Mouse (Mus musculus) forebrain, embryonic 11.5 days (tissue): ENCODE measurements around the gene Olfr653. TPM values are rescaled to one million over a fixed set of nuclear protein-coding genes. Genes with fewer than 3 reads are reported as not detected.

Source experiments
- ATAC-seq: fragments of 200-750 bp; cut with Nextera tagmentation; replicated peaks from 2 replicates; pipeline ENCODE4 v1.8.0; 2017; ENCODE audit warnings: moderate TSS enrichment; ENCODE audit not compliant: low FRiP score
- DNase-seq: peaks from one replicate; pipeline ENCODE4 v3.0.0-alpha.2; 2017; ENCODE audit warnings: low spot score
- H3K27ac ChIP-seq: fragments of 300-500 bp; sonication (generic); 2 replicates; pipeline ENCODE4 v1.5.1; 2014; ENCODE audit warnings: low read depth, low read length
- H3K27me3 ChIP-seq: fragments of 300-500 bp; sonication (generic); 2 replicates; pipeline ENCODE4 v1.6.1; 2014; ENCODE audit warnings: mild to moderate bottlenecking, low read length, mixed read lengths; ENCODE audit not compliant: control insufficient read depth, insufficient read depth
- H3K36me3 ChIP-seq: fragments of 300-500 bp; sonication (generic); 2 replicates; pipeline ENCODE4 v1.6.1; 2014; ENCODE audit warnings: mild to moderate bottlenecking, low read length, moderate library complexity, mixed read lengths; ENCODE audit not compliant: control insufficient read depth, insufficient read depth
- H3K4me1 ChIP-seq: fragments of 300-500 bp; sonication (generic); replicated peaks from 2 replicates; pipeline ENCODE4 v1.6.1; 2014; ENCODE audit warnings: low read length, mixed read lengths; ENCODE audit not compliant: control insufficient read depth, insufficient read depth
- H3K4me2 ChIP-seq: fragments of 300-500 bp; sonication (generic); 2 replicates; pipeline ENCODE4 v1.6.1; 2014; ENCODE audit warnings: low read depth, mild to moderate bottlenecking, low read length, moderate library complexity, mixed read lengths; ENCODE audit not compliant: severe bottlenecking
- H3K4me3 ChIP-seq: fragments of 300-500 bp; sonication (generic); 2 replicates; pipeline ENCODE4 v1.5.1; 2014; ENCODE audit warnings: low read depth, low read length
- H3K9ac ChIP-seq: fragments of 300-500 bp; sonication (generic); 2 replicates; pipeline ENCODE4 v1.6.1; 2014; ENCODE audit warnings: low read length
- H3K9me3 ChIP-seq: fragments of 300-500 bp; sonication (generic); 2 replicates; pipeline ENCODE4 v1.6.1; 2016; ENCODE audit warnings: low read length, mixed read lengths; ENCODE audit not compliant: control insufficient read depth
- WGBS: fragments of 180-500 bp; shearing (Covaris S2); extraction: QIAGEN DNeasy Blood & Tissue Kit; methylation state at CpG from one replicate; pipeline ENCODE4 v1.1.7; 2014; 5-methylcytosine and 5-hydroxymethylcytosine counted together
- polyA plus RNA-seq: library from polyadenylated mRNA; unstranded; fragments of >200 nt; fragmentation: Nextera tagmentation; extraction: Ambion mirVana; gene quantifications from 2 replicates; pipeline ENCODE4 v1.2.1, GENCODE M21; 2014

Gene Olfr653
- not detected in 2 replicates for polyA plus RNA-seq

DNA sequence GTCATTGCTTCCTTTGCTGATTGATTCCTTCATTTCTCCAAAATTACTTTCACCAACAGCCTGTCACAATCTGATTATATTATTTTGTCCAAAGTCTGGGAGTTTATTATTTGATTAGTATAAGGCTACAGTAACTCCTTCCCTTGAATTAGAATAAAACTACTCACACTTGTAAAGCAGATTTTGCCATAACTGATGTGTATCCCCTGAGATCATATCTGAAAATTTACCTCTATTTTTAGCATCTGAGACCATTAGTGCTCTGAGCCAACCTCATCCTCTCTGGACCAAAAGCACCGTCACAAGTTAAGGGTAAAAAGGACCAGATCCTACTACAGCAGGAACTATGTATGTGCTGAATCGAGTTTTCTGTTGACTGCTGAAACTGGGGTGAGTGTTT is at the start of gene Olfr653:
TSS of gene Olfr653 (plus strand) at position 301 of the 400 bp plus-strand sequence.
- WGBS = 80% methylated on average over 2 of the region's 2 CpGs
- no peak for ATAC-seq
- H3K4me1 ChIP-seq = no peaks in the 10 kb centered on the region

DNA sequence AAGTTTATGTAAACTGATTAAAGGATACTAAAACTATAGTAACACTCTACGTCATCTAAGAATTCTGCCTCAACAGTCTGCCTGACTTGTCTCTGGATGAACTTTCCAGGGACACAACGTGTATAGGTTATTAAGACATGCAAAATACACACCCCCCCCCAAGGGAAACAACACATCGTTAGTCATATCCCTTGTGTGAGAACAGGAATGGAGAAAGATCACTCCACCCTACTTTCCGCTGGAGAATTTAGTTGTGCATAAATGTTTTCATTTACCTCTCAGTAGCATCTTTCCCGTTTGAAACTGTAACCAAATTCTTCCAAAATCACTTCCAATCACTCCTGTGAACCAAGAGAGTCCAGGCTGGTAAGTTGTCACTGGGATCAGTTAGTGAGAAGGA is 27.3 kb upstream of the Olfr653 start, which contains the start of gene Olfr651:
TSS of gene Olfr651 (plus strand) at position 301 of the 400 bp plus-strand sequence.
- H3K9ac ChIP-seq = no peak within 1 kb of the TSS
- ATAC-seq (no peak), DNase-seq (no peak)
- WGBS = 72% methylated on average over 5 of the region's 5 CpGs
- H3K9me3 ChIP-seq = no peaks in the 10 kb centered on the region
- H3K36me3 ChIP-seq = no peaks in the 10 kb centered on the region
- H3K4me2 ChIP-seq = no peak within 1 kb of the TSS
- no peaks in the 10 kb centered on the region for H3K4me1 ChIP-seq
- H3K4me3 ChIP-seq = no peak within 1 kb of the TSS
- no peaks in the 10 kb centered on the region for H3K27me3 ChIP-seq
- no peak within 1 kb of the TSS for H3K27ac ChIP-seq

More for the DNA sequence above, at the start of gene Olfr653:
- no peak within 1 kb of the TSS for H3K4me3 ChIP-seq
- H3K27me3 ChIP-seq = no peaks in the 10 kb centered on the region
- no peaks in the 10 kb centered on the region for H3K36me3 ChIP-seq
- H3K4me2 ChIP-seq = no peak within 1 kb of the TSS
- H3K9me3 ChIP-seq = no peaks in the 10 kb centered on the region
- no peak within 1 kb of the TSS for H3K27ac ChIP-seq
- H3K9ac ChIP-seq = no peak within 1 kb of the TSS
- DNase-seq = no peak

DNA sequence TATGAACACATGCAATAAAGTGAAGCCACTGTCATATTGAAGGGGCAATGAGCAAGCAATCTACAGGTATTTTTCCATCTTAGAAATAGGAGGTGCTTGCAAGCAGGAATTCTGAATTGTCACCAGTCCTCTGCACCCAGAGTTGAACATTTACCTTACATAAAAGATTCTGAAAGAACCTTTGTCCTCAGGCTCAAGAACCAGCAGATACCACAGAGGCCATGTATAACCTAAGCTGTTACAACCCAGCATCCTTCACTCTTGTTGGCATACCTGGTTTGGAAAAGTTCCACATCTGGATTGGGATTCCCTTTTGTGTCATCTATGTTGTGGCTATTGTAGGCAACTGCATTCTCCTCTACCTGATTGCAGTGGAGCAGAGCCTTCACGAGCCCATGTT is 24.4 kb upstream of the Olfr653 start:
- WGBS = 73% methylated on average over 1 of the region's 1 CpGs
- ATAC-seq (no peak), DNase-seq (no peak)
- no peak overlapping the region for H3K27ac ChIP-seq
- no peaks in the 10 kb centered on the region for H3K9me3 ChIP-seq
- no peak overlapping the region for H3K4me3 ChIP-seq
- H3K9ac ChIP-seq = no peak overlapping the region
- no peaks in the 10 kb centered on the region for H3K27me3 ChIP-seq
- no peaks in the 10 kb centered on the region for H3K36me3 ChIP-seq
- no peaks in the 10 kb centered on the region for H3K4me1 ChIP-seq
- H3K4me2 ChIP-seq = no peak overlapping the region

DNA sequence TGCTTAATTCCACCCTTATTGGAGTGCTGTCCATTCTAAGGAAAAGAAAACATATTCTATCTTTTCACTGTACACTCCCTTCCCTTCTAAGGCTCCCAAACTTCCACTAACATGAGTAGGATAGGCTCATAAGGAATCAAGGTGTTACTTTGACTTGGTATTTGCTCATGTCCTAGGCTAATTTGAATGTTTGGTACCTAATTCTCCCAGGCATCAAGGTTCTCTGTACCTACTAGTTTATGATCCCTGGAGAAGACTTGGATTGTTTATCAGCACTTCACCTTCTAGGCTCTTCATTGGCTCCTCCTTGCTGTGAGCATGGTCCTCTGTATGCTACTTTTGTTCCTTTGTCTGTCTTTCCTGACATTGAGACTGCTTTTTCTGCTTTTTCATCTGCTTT is 16.5 kb upstream of the Olfr653 start, which contains the start of gene Olfr652:
TSS of gene Olfr652 (plus strand) at position 301 of the 400 bp plus-strand sequence.
- Histone ChIP-seq H3K4me1 (no peaks in the 10 kb centered on the region), H3K4me3 (no peak within 1 kb of the TSS)
- ATAC-seq = no peak

DNA sequence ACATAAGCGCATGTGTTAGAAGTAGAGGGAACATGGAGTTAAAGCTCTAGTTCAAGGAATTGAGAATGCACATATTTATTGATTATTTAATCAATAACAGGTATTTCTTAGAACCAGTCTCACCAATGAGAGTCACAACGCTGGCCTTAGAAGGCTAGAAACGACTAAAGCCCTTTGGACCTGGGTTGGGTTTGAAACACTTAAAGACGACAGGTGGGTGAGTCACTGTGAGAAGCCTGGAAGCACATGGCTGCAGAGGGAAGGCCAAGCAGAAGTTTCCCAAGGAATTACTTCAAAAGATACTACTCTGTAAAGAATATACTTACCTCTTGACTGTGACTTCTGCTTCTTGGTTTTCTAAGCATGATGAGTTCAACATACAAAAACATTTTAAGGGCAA is 3.7 kb downstream of the Olfr653 start:
- Histone ChIP-seq H3K9me3 (no peaks in the 10 kb centered on the region), H3K9ac (no peak overlapping the region), H3K4me1 (no peaks in the 10 kb centered on the region), H3K4me3 (no peak overlapping the region), H3K27ac (no peak overlapping the region), H3K36me3 (no peaks in the 10 kb centered on the region), H3K4me2 (no peak overlapping the region), H3K27me3 (no peaks in the 10 kb centered on the region)
- ATAC-seq = no peak
- no peak for DNase-seq
- 88% methylated on average over 4 of the region's 4 CpGs for WGBS

More for the DNA sequence above, 16.5 kb upstream of the Olfr653 start, which contains the start of gene Olfr652:
- Histone ChIP-seq H3K4me2 (no peak within 1 kb of the TSS), H3K9ac (no peak within 1 kb of the TSS), H3K27me3 (no peaks in the 10 kb centered on the region), H3K9me3 (no peaks in the 10 kb centered on the region), H3K27ac (no peak within 1 kb of the TSS), H3K36me3 (no peaks in the 10 kb centered on the region)
- DNase-seq = no peak

DNA sequence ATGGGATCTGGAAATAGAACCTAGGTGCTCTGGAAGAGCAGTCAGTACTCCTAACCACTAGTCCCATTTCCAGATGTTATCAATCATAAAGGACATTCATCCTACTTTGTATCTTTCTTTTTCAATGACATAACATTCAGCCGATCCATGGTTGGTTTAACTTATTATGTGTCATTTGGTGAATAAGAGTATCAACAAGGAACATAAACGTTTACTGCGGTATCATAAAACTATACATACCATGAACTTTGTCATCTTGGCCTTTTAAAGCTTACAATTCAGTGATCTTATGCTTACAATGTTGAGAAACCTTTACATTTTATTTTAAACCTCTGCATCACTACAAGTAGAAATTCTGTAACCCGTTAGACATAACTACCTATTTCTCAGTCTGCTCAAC is 4.3 kb downstream of the Olfr653 start:
- Histone ChIP-seq H3K36me3 (no peaks in the 10 kb centered on the region), H3K4me2 (no peak overlapping the region), H3K4me1 (no peaks in the 10 kb centered on the region), H3K27me3 (no peaks in the 10 kb centered on the region), H3K9me3 (no peaks in the 10 kb centered on the region), H3K27ac (no peak overlapping the region), H3K9ac (no peak overlapping the region), H3K4me3 (no peak overlapping the region)
- WGBS = 86% methylated on average over 4 of the region's 4 CpGs
- ATAC-seq = no peak
- no peak for DNase-seq

DNA sequence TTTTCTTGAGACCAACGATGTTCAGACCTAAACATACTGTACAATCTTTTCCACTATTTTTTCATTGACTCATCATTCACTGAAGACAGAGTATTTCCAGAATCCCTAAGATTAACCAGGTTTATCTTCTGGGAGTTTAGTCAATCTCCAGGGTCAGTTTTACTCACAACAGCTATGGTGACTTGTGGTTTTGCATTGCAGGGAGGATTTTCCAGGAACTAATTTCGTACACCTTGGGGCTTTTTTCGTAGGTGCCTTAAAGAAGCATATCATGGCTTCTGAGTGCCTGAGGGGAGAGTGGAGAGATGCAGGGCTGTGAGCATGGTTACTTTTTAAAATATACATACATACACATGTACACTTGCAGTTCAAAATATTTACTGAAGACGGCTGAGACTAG is 9.6 kb downstream of the Olfr653 start, which contains the start of gene Olfr654:
TSS of gene Olfr654 (plus strand) at position 301 of the 400 bp plus-strand sequence.
- WGBS = 86% methylated on average over 4 of the region's 4 CpGs
- no peak for DNase-seq
- Histone ChIP-seq H3K9me3 (no peaks in the 10 kb centered on the region), H3K4me1 (no peaks in the 10 kb centered on the region), H3K27me3 (no peaks in the 10 kb centered on the region), H3K4me3 (no peak within 1 kb of the TSS), H3K4me2 (no peak within 1 kb of the TSS), H3K36me3 (no peaks in the 10 kb centered on the region), H3K9ac (no peak within 1 kb of the TSS), H3K27ac (no peak within 1 kb of the TSS)
- no peak for ATAC-seq

DNA sequence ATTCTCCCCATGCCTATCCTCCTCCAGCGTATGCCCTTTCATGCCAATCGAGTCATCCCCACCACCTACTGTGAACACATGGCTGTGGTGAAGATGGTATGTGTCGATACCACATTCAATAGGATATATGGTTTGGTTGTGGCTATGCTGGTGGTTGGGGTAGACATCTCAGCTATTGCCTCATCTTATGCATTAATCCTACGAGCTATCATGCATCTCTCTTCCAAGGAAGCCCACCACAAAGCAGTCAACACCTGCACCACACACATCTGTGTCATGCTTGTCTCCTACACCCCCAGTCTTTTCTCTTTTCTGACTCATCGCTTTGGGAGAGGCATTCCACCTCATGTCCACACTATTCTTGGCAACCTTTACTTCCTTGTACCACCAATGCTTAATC is 11.2 kb downstream of the Olfr653 start:
- no peaks in the 10 kb centered on the region for H3K9me3 ChIP-seq
- H3K27me3 ChIP-seq = no peaks in the 10 kb centered on the region
- no peak overlapping the region for H3K4me3 ChIP-seq
- no peaks in the 10 kb centered on the region for H3K36me3 ChIP-seq
- ATAC-seq = no peak
- 85% methylated on average over 5 of the region's 5 CpGs for whole genome bisulfite sequencing
- H3K4me1 ChIP-seq = no peaks in the 10 kb centered on the region
- DNase-seq = no peak
- no peak overlapping the region for H3K9ac ChIP-seq
- no peak overlapping the region for H3K4me2 ChIP-seq
- H3K27ac ChIP-seq = no peak overlapping the region

DNA sequence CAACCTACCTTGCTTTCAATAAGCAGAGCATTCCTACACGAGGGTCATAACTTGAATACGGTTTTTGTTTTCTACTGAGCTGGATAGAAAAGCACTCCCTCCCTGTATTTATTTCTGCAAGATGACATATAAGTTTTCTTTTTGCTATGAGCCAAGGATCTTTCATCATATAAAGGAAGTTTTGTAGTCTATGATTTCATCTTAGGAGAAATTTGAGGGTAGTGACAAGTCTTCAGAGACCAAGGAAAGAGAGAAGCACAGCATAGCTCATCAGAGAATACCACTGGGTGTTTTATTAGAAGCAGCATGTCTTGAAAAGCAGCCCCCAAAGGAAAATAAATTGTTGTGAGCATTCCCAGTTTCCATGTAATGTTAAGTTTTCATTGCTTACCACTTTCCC is 24.6 kb downstream of the Olfr653 start, which contains the start of gene Olfr655:
TSS of gene Olfr655 (minus strand) at position 101 of the 400 bp plus-strand sequence.
- Histone ChIP-seq H3K4me1 (no peaks in the 10 kb centered on the region), H3K4me3 (no peak within 1 kb of the TSS), H3K4me2 (no peak within 1 kb of the TSS), H3K9me3 (no peaks in the 10 kb centered on the region), H3K9ac (no peak within 1 kb of the TSS), H3K36me3 (no peaks in the 10 kb centered on the region), H3K27ac (no peak within 1 kb of the TSS), H3K27me3 (no peaks in the 10 kb centered on the region)
- DNase-seq (no peak), ATAC-seq (no peak)
- WGBS = 79% methylated on average over 2 of the region's 2 CpGs
